Mouse (Mus musculus): ENCODE results near the gene Fasn. TPM values are rescaled to one million over a fixed set of nuclear protein-coding genes. Genes with fewer than 3 reads are reported as not detected.

The Fasn gene
- polyA plus RNA-seq, 1 experiment: 151 TPM

DNA sequence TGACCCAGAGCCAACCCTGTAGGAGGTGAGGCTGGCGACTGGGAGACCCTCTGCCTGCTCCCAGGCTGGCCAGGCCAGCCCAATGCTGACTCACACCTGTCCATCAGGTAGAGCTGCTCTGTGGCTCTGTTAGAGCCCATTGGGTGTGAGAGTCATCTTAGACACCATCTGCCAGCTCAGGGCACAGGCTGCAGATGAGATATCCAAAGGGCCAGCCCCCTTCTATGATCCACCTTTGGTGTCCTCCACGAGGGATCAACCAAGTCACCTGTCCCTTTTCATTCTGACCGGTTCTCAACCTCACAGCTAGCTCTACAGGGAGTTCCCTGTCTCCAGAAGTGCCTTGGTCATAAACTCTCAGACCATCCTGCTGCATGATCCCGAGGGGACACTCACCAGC, 2.0 kb downstream of the Fasn start:
- Histone ChIP-seq H3K4me1 (ENCODE audit: control insufficient read depth, insufficient read depth, insufficient read length) (peaks cover 12% of the 10 kb centered on the region; the same call in 1 of the 2 replicates), H3K4me3 (ENCODE audit: extremely low read depth, insufficient read depth, insufficient read length) (no peak overlapping the region), H3K36me3 (ENCODE audit: control insufficient read depth, insufficient read depth, low read length) (peaks cover 34% of the 10 kb centered on the region), H3K27ac (ENCODE audit: insufficient read depth, low read length) (no peak overlapping the region), H3K27me3 (ENCODE audit: control insufficient read depth, insufficient read depth, low read length) (no peaks in the 10 kb centered on the region)
- TF ChIP-seq CTCF (IDR thresholded peaks at IDR 0.05; ENCODE audit: extremely low read depth, insufficient read depth, insufficient read length, insufficient replicate concordance): no peak
- no peak for TF ChIP-seq POLR2A (IDR thresholded peaks at IDR 0.05; ENCODE audit: low read depth, low read length)
- 68% methylated on average over 4 of the region's 4 CpGs for WGBS
- no peak for DNase-seq (ENCODE audit: low read depth in 1 of 2, low spot score in 2 of 2)

DNA sequence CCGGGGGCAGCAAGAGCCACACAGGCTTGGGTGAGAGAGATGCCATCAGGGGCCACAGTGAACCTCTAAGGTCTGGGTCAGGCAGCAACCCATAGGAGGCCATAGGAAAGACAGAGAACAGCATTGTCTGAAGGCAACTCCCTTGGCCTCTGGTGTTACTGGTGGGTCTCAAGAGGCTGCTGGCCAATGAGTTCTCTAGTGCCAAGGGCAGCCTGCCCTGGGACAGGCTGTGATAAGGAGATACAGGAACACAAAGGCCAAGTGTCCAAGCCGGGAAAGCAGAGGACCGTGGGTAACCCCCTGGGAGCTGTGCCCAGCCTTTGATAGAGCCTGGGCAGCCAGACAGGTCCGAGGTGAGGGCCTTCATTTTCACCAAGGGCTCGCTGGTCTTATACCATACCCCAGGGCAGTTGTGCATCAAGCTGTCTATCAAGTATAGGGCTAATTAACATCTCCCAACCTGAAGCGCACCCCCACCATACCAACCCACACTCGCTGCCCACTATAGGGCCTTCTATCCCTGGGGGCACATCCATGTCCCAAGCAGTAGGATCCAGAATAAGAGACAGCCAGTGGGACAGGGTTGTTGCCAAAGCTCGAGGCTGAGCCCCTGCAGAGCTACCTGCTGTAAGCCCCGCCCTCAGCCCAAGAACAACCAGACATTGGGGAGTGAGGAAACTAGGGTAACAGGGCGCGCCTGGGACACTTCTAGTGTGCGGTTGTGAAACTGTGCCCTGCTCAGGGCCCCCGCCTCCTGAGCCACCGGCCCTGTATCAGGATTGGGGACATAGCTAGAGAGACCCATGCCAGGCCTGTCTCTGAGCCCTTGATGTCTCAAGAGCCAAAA, 3.0 kb downstream of the Fasn start:
- Histone ChIP-seq H3K4me1 (ENCODE audit: control insufficient read depth, insufficient read depth, insufficient read length) (peaks cover 12% of the 10 kb centered on the region; the same call in 1 of the 2 replicates), H3K27ac (ENCODE audit: insufficient read depth, low read length) (no peak overlapping the region), H3K4me3 (ENCODE audit: extremely low read depth, insufficient read depth, insufficient read length) (no peak overlapping the region), H3K36me3 (ENCODE audit: control insufficient read depth, insufficient read depth, low read length) (peaks cover 44% of the 10 kb centered on the region), H3K27me3 (ENCODE audit: control insufficient read depth, insufficient read depth, low read length) (no peaks in the 10 kb centered on the region)
- no peak for DNase-seq (ENCODE audit: low read depth in 1 of 2, low spot score in 2 of 2)
- TF ChIP-seq POLR2A (IDR thresholded peaks at IDR 0.05; ENCODE audit: low read depth, low read length) (no peak), CTCF (IDR thresholded peaks at IDR 0.05; ENCODE audit: extremely low read depth, insufficient read depth, insufficient read length, insufficient replicate concordance) (no peak)
- 87% methylated on average over 14 of the region's 14 CpGs for WGBS

GRCm38 (mm10) chr11:120820546-120820945, 3.8 kb downstream of the Fasn start:
- WGBS: 92% methylated on average over 14 of the region's 14 CpGs
- Histone ChIP-seq H3K36me3 (ENCODE audit: control insufficient read depth, insufficient read depth, low read length) (peaks cover 51% of the 10 kb centered on the region), H3K27ac (ENCODE audit: insufficient read depth, low read length) (no peak overlapping the region), H3K4me1 (ENCODE audit: control insufficient read depth, insufficient read depth, insufficient read length) (peaks cover 9% of the 10 kb centered on the region; the same call in 1 of the 2 replicates), H3K4me3 (ENCODE audit: extremely low read depth, insufficient read depth, insufficient read length) (no peak overlapping the region), H3K27me3 (ENCODE audit: control insufficient read depth, insufficient read depth, low read length) (no peaks in the 10 kb centered on the region)
- no peak for TF ChIP-seq POLR2A (IDR thresholded peaks at IDR 0.05; ENCODE audit: low read depth, low read length)
- no peak for TF ChIP-seq CTCF (IDR thresholded peaks at IDR 0.05; ENCODE audit: extremely low read depth, insufficient read depth, insufficient read length, insufficient replicate concordance)
- DNase-seq (ENCODE audit: low read depth in 1 of 2, low spot score in 2 of 2): no peak

DNA sequence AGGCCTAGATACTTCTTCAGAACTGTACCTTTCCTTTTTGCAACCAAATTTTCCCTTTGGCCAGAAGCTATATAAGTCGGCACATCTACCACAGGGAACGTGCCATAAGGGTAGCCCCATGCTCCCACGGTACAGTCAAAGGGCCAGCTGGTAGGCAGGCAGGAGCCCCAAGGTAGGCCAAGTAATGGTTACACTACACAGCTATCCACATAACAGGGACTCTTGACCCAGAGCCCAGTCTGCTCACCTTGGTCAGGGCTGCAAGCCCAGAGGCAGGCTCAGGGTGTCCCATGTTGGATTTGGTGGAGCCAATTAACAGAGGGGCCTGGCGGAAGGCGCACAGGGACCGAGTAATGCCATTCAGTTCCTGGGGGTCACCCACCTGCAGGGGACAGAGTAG, 4.8 kb downstream of the Fasn start:
- H3K36me3 ChIP-seq (ENCODE audit: control insufficient read depth, insufficient read depth, low read length): peaks cover 59% of the 10 kb centered on the region
- TF ChIP-seq CTCF (IDR thresholded peaks at IDR 0.05; ENCODE audit: extremely low read depth, insufficient read depth, insufficient read length, insufficient replicate concordance) (no peak), POLR2A (IDR thresholded peaks at IDR 0.05; ENCODE audit: low read depth, low read length) (no peak)

DNA sequence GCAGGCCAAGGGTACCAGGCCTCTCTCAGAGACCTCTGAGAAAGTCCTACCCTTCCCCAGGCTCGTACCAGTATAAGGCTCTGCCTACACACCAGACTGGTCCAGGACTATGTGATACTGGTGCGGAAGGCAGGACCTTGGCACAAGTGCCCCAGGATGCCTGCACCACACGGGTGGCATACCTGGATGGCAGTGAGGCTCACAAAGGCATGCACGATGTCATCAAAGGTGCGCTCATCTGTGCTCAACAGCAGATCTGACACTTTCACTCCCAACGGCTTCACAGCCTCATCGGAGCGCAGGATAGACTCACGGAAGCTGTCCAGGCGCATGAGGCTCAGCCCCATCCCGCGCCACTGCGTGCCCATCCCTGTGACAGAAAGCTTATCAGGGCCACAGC, 6.1 kb downstream of the Fasn start:
- peaks cover 4% of the 10 kb centered on the region; the same call in 1 of the 2 replicates for H3K4me1 ChIP-seq (ENCODE audit: control insufficient read depth, insufficient read depth, insufficient read length)
- H3K27ac ChIP-seq (ENCODE audit: insufficient read depth, low read length): no peak overlapping the region
- no peak overlapping the region for H3K4me3 ChIP-seq (ENCODE audit: extremely low read depth, insufficient read depth, insufficient read length)
- WGBS: 97% methylated on average over 13 of the region's 13 CpGs
- peaks cover 72% of the 10 kb centered on the region for H3K36me3 ChIP-seq (ENCODE audit: control insufficient read depth, insufficient read depth, low read length)
- TF ChIP-seq CTCF (IDR thresholded peaks at IDR 0.05; ENCODE audit: extremely low read depth, insufficient read depth, insufficient read length, insufficient replicate concordance): no peak
- no peak for TF ChIP-seq POLR2A (IDR thresholded peaks at IDR 0.05; ENCODE audit: low read depth, low read length)
- no peak for DNase-seq (ENCODE audit: low read depth in 1 of 2, low spot score in 2 of 2)
- no peaks in the 10 kb centered on the region for H3K27me3 ChIP-seq (ENCODE audit: control insufficient read depth, insufficient read depth, low read length)

More for the DNA sequence above, 4.8 kb downstream of the Fasn start:
- DNase-seq (ENCODE audit: low read depth in 1 of 2, low spot score in 2 of 2): no peak
- Histone ChIP-seq H3K4me1 (ENCODE audit: control insufficient read depth, insufficient read depth, insufficient read length) (peaks cover 4% of the 10 kb centered on the region; the same call in 1 of the 2 replicates), H3K27ac (ENCODE audit: insufficient read depth, low read length) (no peak overlapping the region), H3K27me3 (ENCODE audit: control insufficient read depth, insufficient read depth, low read length) (no peaks in the 10 kb centered on the region), H3K4me3 (ENCODE audit: extremely low read depth, insufficient read depth, insufficient read length) (no peak overlapping the region)
- 95% methylated on average over 6 of the region's 6 CpGs for WGBS

DNA sequence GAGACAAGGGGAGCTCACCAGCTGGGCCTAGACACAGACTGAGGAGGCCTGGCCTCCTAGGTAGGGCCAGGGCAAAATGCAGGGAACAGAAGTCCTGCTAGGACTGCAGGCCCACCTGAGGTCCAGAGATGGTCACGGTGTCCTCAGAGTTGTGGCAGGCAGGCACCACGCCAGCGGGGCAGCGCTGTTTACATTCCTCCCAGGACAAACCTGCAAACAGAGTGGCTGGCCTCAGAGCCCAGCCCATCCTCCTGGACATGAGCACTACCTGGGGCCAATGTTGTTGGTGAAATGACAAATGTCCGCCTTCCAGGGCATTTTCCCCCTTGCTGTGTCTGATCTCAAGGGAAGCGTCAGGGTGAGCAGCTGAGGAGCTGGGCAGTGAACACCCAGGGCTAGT, 7.0 kb downstream of the Fasn start:
- H3K4me1 ChIP-seq (ENCODE audit: control insufficient read depth, insufficient read depth, insufficient read length): no peaks in the 10 kb centered on the region; the same call in 1 of the 2 replicates
- no peak overlapping the region for H3K4me3 ChIP-seq (ENCODE audit: extremely low read depth, insufficient read depth, insufficient read length)
- DNase-seq (ENCODE audit: low read depth in 1 of 2, low spot score in 2 of 2): no peak
- 95% methylated on average over 6 of the region's 6 CpGs for WGBS
- TF ChIP-seq CTCF (IDR thresholded peaks at IDR 0.05; ENCODE audit: extremely low read depth, insufficient read depth, insufficient read length, insufficient replicate concordance) (no peak), POLR2A (IDR thresholded peaks at IDR 0.05; ENCODE audit: low read depth, low read length) (no peak)
- H3K27me3 ChIP-seq (ENCODE audit: control insufficient read depth, insufficient read depth, low read length): no peaks in the 10 kb centered on the region
- H3K36me3 ChIP-seq (ENCODE audit: control insufficient read depth, insufficient read depth, low read length): peaks cover 81% of the 10 kb centered on the region
- H3K27ac ChIP-seq (ENCODE audit: insufficient read depth, low read length): no peak overlapping the region

- 97% methylated on average over 16 of the region's 16 CpGs for WGBS
- Histone ChIP-seq H3K27ac (ENCODE audit: insufficient read depth, low read length) (no peak overlapping the region), H3K36me3 (ENCODE audit: control insufficient read depth, insufficient read depth, low read length) (peaks cover 94% of the 10 kb centered on the region), H3K4me1 (ENCODE audit: control insufficient read depth, insufficient read depth, insufficient read length) (no peaks in the 10 kb centered on the region), H3K4me3 (ENCODE audit: extremely low read depth, insufficient read depth, insufficient read length) (no peak overlapping the region), H3K27me3 (ENCODE audit: control insufficient read depth, insufficient read depth, low read length) (no peaks in the 10 kb centered on the region)
- TF ChIP-seq POLR2A (IDR thresholded peaks at IDR 0.05; ENCODE audit: low read depth, low read length) (no peak), CTCF (IDR thresholded peaks at IDR 0.05; ENCODE audit: extremely low read depth, insufficient read depth, insufficient read length, insufficient replicate concordance) (no peak)
- DNase-seq (ENCODE audit: low read depth in 1 of 2, low spot score in 2 of 2): no peak
Measured at GRCm38 (mm10) chr11:120812068-120812467, 12.3 kb downstream of the Fasn start.
